In the genomic region with DNA sequence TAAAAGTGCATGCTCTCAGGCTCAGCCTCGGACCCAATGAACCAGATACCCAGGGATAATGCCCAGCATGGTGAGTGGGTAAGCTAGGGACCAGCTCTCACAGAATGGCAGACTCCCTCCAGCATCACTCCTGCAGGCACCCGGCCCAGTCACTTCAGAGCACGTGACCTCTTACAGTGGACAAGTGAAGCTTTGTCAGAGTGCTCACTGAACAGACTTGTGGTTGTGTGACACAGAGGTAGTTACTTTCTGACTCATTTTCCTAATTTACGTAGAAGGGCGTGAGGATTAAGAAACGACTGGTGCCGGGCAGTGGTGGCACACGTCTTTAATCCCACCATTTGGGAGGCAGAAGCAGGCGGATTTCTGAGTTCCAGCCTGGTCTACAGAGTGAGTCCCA, we compare ENCODE assay signal across 15 mouse cellular contexts. TPM values are rescaled to one million over a fixed set of nuclear protein-coding genes. Genes with fewer than 3 reads are reported as not detected.
"Had no signal": no experiment of that assay in that cellular context is flagged by ENCODE, and none has a peak within 500 bp of the region (broad histone marks: within the 10 kb centered on the region; RNA-seq: fewer than 3 reads in every experiment).

No protein-coding gene starts in this region.

- H3K36me3 ChIP-seq: limb, embryonic 15.5 days; liver, embryonic 12.5 days; lung, embryonic 15.5 days; neural tube, embryonic 12.5 days had no signal

- DNase-seq: kidney, adult 8-10 months; kidney, postnatal 36 days; lung, postnatal 4 days; midbrain, embryonic 14.5 days; right cerebral cortex, postnatal 4 days; spleen, adult 18-20 months; thymus, adult 2 months; thymus, postnatal 25 days had no signal

- H3K4me3 ChIP-seq: layer of hippocampus, adult 2 months; limb, embryonic 15.5 days; liver, embryonic 12.5 days; lung, embryonic 15.5 days; midbrain, embryonic 10.5 days; neural tube, embryonic 12.5 days had no signal

- H3K27ac ChIP-seq: layer of hippocampus, adult 2 months; limb, embryonic 15.5 days; liver, embryonic 12.5 days; lung, embryonic 15.5 days; midbrain, embryonic 10.5 days; neural tube, embryonic 12.5 days had no signal

- H3K4me1 ChIP-seq: limb, embryonic 15.5 days; liver, embryonic 12.5 days; lung, embryonic 15.5 days; neural tube, embryonic 12.5 days had no signal

- H3K27me3 ChIP-seq: limb, embryonic 15.5 days; liver, embryonic 12.5 days; lung, embryonic 15.5 days; neural tube, embryonic 12.5 days had no signal

RNA-seq across cellular contexts. Expression of a gene that starts 37.4 kb away (rescaled TPM):
- total RNA-seq: neutrophil, adult 5-6 weeks had no signal
